Mouse (Mus musculus) adrenal gland, adult 10 weeks (tissue): ENCODE measurements around the gene Taar7a. TPM values are rescaled to one million over a fixed set of nuclear protein-coding genes. Genes with fewer than 3 reads are reported as not detected.

Experiments used
- polyA plus RNA-seq: library from polyadenylated mRNA; stranded (reverse); fragments of 350-450 nt; fragmentation: Illumina TruSeq; extraction: RNeasy Lipid Tissue Mini Kit (QIAGEN cat#74804); gene quantifications from one replicate; pipeline ENCODE4 v1.2.3, GENCODE M21; 2014; ENCODE audit warnings: low read depth, low replicate concordance

Gene Taar7a
- polyA plus RNA-seq: not detected

DNA sequence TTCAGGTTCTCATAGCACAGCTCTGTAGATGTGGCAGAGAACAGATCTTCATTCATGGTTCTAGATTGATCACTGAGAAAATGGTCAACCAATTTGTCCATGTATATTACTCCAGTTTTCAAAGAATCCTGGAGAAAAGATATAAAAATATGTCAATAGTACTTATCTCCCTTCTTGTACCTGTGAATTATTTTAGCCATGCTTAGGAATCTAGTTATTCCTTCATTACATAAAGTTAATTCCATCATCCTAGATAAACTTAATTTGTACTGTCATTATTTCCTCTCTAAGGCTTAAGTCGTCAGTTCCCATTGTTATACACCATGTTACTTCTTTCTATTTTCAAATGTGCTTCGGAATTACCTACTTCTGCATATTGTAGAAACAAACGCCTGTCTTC lies at the start of gene Taar7a:
TSS of gene Taar7a (minus strand) at position 101 of the 400 bp plus-strand sequence.

DNA sequence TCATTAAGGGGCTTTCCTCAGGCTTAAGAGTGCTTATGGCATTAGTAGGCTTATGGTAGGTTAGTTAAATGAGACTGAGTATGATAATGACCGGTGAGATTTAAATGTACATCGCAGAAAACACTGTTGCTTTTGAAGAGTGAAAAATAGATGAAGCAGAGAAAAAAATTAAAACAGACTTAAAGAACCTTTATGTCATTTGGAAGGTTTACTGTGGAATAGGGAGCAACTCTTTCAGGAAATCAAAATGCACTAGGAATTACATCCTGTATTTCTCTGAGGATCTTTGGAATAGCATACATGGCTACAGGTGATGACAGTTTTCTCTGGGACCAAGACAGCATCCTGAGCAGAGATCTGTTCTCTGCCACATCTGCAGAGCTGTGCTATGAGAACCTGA lies 44.0 kb upstream of the Taar7a start, which contains the start of gene Taar7e:
TSS of gene Taar7e (plus strand) at position 301 of the 400 bp plus-strand sequence.

DNA sequence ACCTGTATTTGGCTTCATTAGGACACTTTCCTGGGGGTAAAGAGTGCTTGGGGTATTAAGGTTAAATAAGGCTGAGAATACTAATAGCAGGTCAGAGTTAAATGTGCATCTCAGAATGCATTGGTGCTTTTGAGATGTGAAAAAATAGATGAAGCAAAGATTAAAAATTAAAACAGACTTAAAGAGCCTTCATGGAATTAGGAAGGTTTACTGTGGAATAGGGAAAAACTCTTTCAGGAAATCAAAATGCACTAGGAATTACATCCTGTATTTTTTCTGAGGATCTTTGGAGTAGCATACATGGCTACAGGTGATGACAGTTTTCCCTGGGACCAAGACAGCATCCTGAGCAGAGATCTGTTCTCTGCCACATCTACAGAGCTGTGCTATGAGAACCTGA lies 33.6 kb upstream of the Taar7a start, which contains the start of gene Taar7d:
TSS of gene Taar7d (plus strand) at position 301 of the 400 bp plus-strand sequence.

DNA sequence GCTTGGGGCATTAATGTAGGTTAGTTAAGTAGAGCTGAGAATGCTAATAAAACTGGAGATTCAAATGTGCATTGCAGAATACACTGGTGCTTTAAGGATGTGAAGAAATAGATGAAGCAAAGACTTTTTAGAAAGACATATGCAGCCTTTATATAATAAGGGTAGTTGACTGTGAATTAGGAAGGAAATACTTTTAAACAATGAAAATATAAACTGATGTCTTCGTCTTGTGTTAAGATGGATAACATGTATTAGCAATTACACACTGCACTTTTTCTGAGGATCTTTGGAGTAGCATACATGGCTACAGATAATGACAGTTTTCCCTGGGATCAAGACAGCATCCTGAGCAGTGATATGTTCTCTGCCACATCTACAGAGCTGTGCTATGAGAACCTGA lies 6.4 kb upstream of the Taar7a start, which contains the start of gene Taar7b:
TSS of gene Taar7b (plus strand) at position 301 of the 400 bp plus-strand sequence.

DNA sequence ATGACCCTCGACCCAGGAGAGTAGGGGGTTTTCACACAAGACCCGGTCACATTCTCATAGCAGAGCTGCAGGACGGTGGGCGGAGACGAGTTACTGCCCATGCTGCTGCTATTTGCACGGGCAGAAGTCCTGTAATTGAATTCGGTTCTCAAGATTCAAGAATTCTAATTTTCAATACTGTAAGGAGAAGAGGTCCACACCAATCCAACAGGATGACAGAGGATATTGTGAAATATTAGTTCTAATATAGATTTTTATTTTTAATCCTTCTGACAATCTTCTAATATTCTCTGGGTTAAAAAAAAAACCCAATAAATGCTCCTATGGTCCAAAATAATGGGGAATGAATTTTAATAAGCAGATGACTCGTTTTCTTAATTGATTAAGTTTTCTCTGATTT lies 7.7 kb downstream of the Taar7a start, which contains the start of gene Taar6:
TSS of gene Taar6 (minus strand) at position 101 of the 400 bp plus-strand sequence.

DNA sequence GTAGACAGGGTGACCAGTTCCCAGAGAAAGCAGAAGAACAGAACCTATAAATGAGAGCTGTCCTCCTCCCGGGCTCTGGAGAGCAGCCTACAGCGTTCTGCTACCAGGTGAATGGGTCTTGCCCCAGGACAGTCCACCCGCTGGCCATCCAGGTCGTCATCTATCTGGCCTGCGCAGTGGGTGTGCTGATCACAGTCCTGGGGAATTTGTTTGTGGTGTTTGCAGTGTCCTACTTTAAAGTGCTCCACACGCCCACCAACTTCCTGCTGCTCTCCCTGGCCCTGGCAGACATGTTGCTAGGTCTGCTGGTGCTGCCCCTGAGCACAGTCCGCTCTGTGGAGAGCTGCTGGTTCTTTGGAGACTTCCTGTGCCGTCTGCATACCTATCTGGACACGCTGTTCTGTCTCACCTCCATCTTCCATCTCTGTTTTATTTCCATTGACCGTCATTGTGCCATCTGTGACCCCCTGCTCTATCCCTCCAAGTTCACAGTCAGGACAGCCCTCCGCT lies 22.6 kb downstream of the Taar7a start, which contains the start of gene Taar5:
TSS of gene Taar5 (plus strand) at position 51 of the 510 bp plus-strand sequence.

DNA sequence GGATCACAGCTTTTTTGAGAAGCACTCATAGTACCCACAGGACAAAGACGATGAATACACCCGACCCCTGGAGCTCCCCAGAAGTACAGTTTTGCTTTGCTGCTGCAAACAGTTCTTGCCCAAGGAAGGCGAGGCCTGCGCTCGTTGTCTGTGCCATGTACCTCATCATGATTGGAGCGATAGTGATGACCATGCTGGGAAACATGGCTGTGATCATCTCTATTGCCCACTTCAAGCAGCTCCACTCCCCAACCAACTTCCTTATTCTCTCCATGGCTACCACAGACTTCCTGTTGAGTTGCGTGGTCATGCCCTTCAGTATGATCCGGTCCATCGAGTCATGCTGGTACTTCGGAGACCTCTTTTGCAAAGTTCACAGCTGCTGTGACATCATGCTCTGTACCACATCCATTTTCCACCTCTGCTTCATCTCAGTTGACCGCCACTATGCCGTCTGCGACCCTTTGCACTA lies 32.8 kb downstream of the Taar7a start, which contains the start of gene Taar4:
TSS of gene Taar4 (plus strand) at position 51 of the 472 bp plus-strand sequence.

DNA sequence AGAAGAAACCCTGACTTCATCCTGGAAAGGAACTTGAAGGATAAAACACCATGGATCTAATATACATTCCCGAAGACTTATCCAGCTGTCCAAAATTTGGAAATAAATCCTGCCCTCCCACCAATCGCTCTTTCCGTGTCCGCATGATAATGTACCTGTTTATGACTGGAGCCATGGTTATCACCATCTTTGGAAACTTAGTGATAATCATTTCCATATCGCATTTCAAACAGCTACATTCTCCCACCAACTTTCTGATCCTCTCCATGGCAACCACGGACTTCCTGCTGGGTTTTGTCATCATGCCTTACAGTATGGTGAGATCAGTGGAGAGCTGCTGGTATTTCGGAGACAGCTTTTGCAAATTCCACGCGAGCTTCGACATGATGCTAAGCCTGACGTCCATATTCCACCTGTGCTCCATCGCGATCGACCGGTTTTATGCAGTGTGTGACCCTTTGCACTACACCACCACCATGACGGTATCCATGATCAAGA lies 43.7 kb downstream of the Taar7a start, which contains the start of gene Taar3:
TSS of gene Taar3 (plus strand) at position 51 of the 498 bp plus-strand sequence.

Other genes starting within 250 kb of the Taar7a start
- gene Rps12, start 206.2 kb downstream of the Taar7a start, polyA plus RNA-seq: 250 TPM
- gene Slc18b1, start 196.5 kb downstream of the Taar7a start, polyA plus RNA-seq: 34.5 TPM
- 56.3 TPM for gene Vnn3, start 142.0 kb downstream of the Taar7a start, polyA plus RNA-seq
- gene Vnn1, start 98.8 kb downstream of the Taar7a start, polyA plus RNA-seq: 50.1 TPM
- gene Taar1, start 73.1 kb downstream of the Taar7a start, polyA plus RNA-seq: not detected
- not detected for gene Taar2, start 54.9 kb downstream of the Taar7a start, polyA plus RNA-seq
- not detected for gene Taar3, start 43.9 kb downstream of the Taar7a start, polyA plus RNA-seq
- not detected for gene Taar4, start 33.0 kb downstream of the Taar7a start, polyA plus RNA-seq
- gene Taar5, start 22.8 kb downstream of the Taar7a start, polyA plus RNA-seq: not detected
- gene Taar6, start 7.8 kb downstream of the Taar7a start, polyA plus RNA-seq: not detected
- gene Taar7b, start 6.5 kb upstream of the Taar7a start, polyA plus RNA-seq: not detected
- gene Taar7d, start 33.7 kb upstream of the Taar7a start, polyA plus RNA-seq: not detected
- not detected for gene Taar7e, start 44.1 kb upstream of the Taar7a start, polyA plus RNA-seq
- gene Taar7f, start 56.0 kb upstream of the Taar7a start, polyA plus RNA-seq: not detected
- gene Taar8a, start 83.0 kb upstream of the Taar7a start, polyA plus RNA-seq: not detected
- gene Taar8b, start 98.8 kb upstream of the Taar7a start, polyA plus RNA-seq: not detected
- not detected for gene Taar8c, start 108.4 kb upstream of the Taar7a start, polyA plus RNA-seq
- not detected for gene Taar9, start 116.1 kb upstream of the Taar7a start, polyA plus RNA-seq
- 227 TPM for gene Stx7, start 155.8 kb upstream of the Taar7a start, polyA plus RNA-seq
- 0.41 TPM for gene Moxd1, start 230.0 kb upstream of the Taar7a start, polyA plus RNA-seq